Mouse (Mus musculus) layer of hippocampus, postnatal 25 days (tissue): Measurements from ENCODE around the gene Ttll8. TPM values are rescaled to one million over a fixed set of nuclear protein-coding genes. Genes with fewer than 3 reads are reported as not detected.

Source experiments
- DNase-seq, 2 experiments: peaks; one replicate each; pipeline ENCODE4 v3.0.0; 2022; ENCODE audit warnings: mixed read lengths in 2 of 2, low spot score in 1 of 2; ENCODE audit errors: extremely low spot score in 1 of 2
- total RNA-seq, 2 experiments: library from RNA; stranded (reverse); gene quantifications; 2 replicates each; pipeline ENCODE4 v1.2.3; 2021

Ttll8 gene
- total RNA-seq, 2 experiments from 2014 or later: 1.9 to 2.1 TPM

- no peak for DNase-seq
These were observed 109.3 kb downstream of the Ttll8 start for GRCm38 (mm10) chr15:88844966-88845365.

GRCm38 (mm10) chr15:88843486-88844097, 110.6 kb downstream of the Ttll8 start:
- no peak for DNase-seq

GRCm38 (mm10) chr15:88842300-88842673, 111.9 kb downstream of the Ttll8 start:
- DNase-seq: no peak

- no peak for DNase-seq
These were observed 112.5 kb downstream of the Ttll8 start for GRCm38 (mm10) chr15:88841580-88842299.

GRCm38 (mm10) chr15:88841160-88841559, 113.1 kb downstream of the Ttll8 start:
- DNase-seq: no peak

Other genes with a start within 250 kb of the Ttll8 start
- 10 to 100 TPM; 48.6 to 58.2 TPM for gene Brd1, start 220.2 kb downstream of the Ttll8 start, total RNA-seq
- 10 to 100 TPM in 1 of 2 experiments, 1 to 10 TPM in 1; 9.8 to 10.0 TPM for gene Zbed4, start 202.8 kb downstream of the Ttll8 start, total RNA-seq
- gene Alg12, start 135.1 kb downstream of the Ttll8 start, total RNA-seq: 10 to 100 TPM; 12.7 to 16.9 TPM
- gene Creld2, start 134.8 kb downstream of the Ttll8 start, total RNA-seq: 10 to 100 TPM; 18.0 to 28.1 TPM
- gene Pim3, start 92.2 kb downstream of the Ttll8 start, total RNA-seq: 10 to 100 TPM; 30.3 to 38.9 TPM
- gene Mlc1, start 24.6 kb upstream of the Ttll8 start, total RNA-seq: 100 to 1,000 TPM; 115 to 130 TPM
- gene Mov10l1, start 28.5 kb upstream of the Ttll8 start, total RNA-seq: not detected
- 100 to 1,000 TPM; 161 to 170 TPM for gene Panx2, start 105.3 kb upstream of the Ttll8 start, total RNA-seq
- 10 to 100 TPM; 20.5 to 21.2 TPM for gene Trabd, start 120.7 kb upstream of the Ttll8 start, total RNA-seq
- 10 to 100 TPM; 19.7 to 22.5 TPM for gene Selenoo, start 134.7 kb upstream of the Ttll8 start, total RNA-seq
- 10 to 100 TPM; 29.0 to 29.9 TPM for gene Tubgcp6, start 168.7 kb upstream of the Ttll8 start, total RNA-seq
- 10 to 100 TPM; 12.5 to 16.5 TPM for gene Hdac10, start 174.3 kb upstream of the Ttll8 start, total RNA-seq
- 1 to 10 TPM; 2.7 to 5.1 TPM for gene Mapk12, start 186.3 kb upstream of the Ttll8 start, total RNA-seq
- 10 to 100 TPM; 20.3 to 24.8 TPM for gene Mapk11, start 195.2 kb upstream of the Ttll8 start, total RNA-seq
- 10 to 100 TPM; 50.0 to 56.5 TPM for gene Plxnb2, start 226.4 kb upstream of the Ttll8 start, total RNA-seq
- gene Dennd6b, start 242.1 kb upstream of the Ttll8 start, total RNA-seq: 10 to 100 TPM; 33.3 to 42.0 TPM